Mouse (Mus musculus) spleen, adult 2 months (tissue): ENCODE data around the gene Baiap2. TPM values are rescaled to one million over a fixed set of nuclear protein-coding genes. Genes with fewer than 3 reads are reported as not detected.
A peak's percentile ranks its signal among the peaks of the same experiment; 100 is the strongest.

Experiments used
- DNase-seq, 2 experiments: peaks; one replicate each; pipeline versions ENCODE4 v3.0.0 to v3.0.0-alpha.2; 2012 to 2021; ENCODE audit warnings: low spot score in 2 of 2, low read depth in 1 of 2
- H3K27ac ChIP-seq: fragments of 200-500 bp; 2 replicates; pipeline ENCODE4 v1.5.1; 2012; ENCODE audit warnings: low read length, inconsistent platforms; ENCODE audit not compliant: insufficient read depth
- H3K27me3 ChIP-seq: fragments of 200-500 bp; 2 replicates; pipeline ENCODE4 v1.6.1; 2012; ENCODE audit warnings: mild to moderate bottlenecking, moderate library complexity, low read length, inconsistent platforms; ENCODE audit not compliant: control insufficient read depth, insufficient read depth
- H3K36me3 ChIP-seq: fragments of 200-500 bp; 2 replicates; pipeline ENCODE4 v1.6.1; 2012; ENCODE audit warnings: mild to moderate bottlenecking, low read length, inconsistent platforms; ENCODE audit not compliant: control insufficient read depth, insufficient read depth
- H3K4me1 ChIP-seq: fragments of 200-500 bp; 2 replicates; pipeline ENCODE4 v1.6.1; 2011; ENCODE audit warnings: inconsistent platforms; ENCODE audit not compliant: control insufficient read depth, insufficient read depth, insufficient read length
- H3K4me3 ChIP-seq: fragments of 200-500 bp; 2 replicates; pipeline ENCODE4 v1.5.1; 2011; ENCODE audit warnings: mild to moderate bottlenecking, inconsistent platforms; ENCODE audit not compliant: insufficient read depth, insufficient read length; ENCODE audit errors: extremely low read depth
- CTCF ChIP-seq: fragments of 200-500 bp; IDR thresholded peaks from 2 replicates; pipeline ENCODE4 v1.5.1; 2011; ENCODE audit warnings: mild to moderate bottlenecking, inconsistent platforms; ENCODE audit not compliant: insufficient read depth, insufficient read length, insufficient replicate concordance; ENCODE audit errors: extremely low read depth
- POLR2A ChIP-seq: fragments of 200-500 bp; IDR thresholded peaks from 2 replicates; pipeline ENCODE4 v1.6.1; 2011; ENCODE audit warnings: low read depth, low read length, inconsistent platforms
- WGBS: fragments of 180-500 bp; shearing (Covaris S2); methylation state at CpG from one replicate; pipeline ENCODE4 v1.1.7; 2018; 5-methylcytosine and 5-hydroxymethylcytosine counted together
- polyA plus RNA-seq: library from polyadenylated mRNA; depleted of rRNA; stranded (reverse); fragments of >200 nt; gene quantifications from 2 replicates; pipeline ENCODE4 v1.2.3, GENCODE M21; 2012

Gene Baiap2
- polyA plus RNA-seq, 1 experiment: 17.3 TPM

- no peak overlapping the region for H3K4me3 ChIP-seq
- H3K27me3 ChIP-seq: peaks cover 15% of the 10 kb centered on the region; the same call in 1 of the 2 replicates
- DNase-seq: no peak
- H3K4me1 ChIP-seq: no peaks in the 10 kb centered on the region
- TF ChIP-seq POLR2A: no peak
- no peak for TF ChIP-seq CTCF
- H3K36me3 ChIP-seq: no peaks in the 10 kb centered on the region
- no peak overlapping the region for H3K27ac ChIP-seq
- 85% methylated on average over 4 of the region's 4 CpGs for WGBS
Observed at GRCm38 (mm10) chr11:120045341-120045740, 102.8 kb downstream of the Baiap2 start.

DNA sequence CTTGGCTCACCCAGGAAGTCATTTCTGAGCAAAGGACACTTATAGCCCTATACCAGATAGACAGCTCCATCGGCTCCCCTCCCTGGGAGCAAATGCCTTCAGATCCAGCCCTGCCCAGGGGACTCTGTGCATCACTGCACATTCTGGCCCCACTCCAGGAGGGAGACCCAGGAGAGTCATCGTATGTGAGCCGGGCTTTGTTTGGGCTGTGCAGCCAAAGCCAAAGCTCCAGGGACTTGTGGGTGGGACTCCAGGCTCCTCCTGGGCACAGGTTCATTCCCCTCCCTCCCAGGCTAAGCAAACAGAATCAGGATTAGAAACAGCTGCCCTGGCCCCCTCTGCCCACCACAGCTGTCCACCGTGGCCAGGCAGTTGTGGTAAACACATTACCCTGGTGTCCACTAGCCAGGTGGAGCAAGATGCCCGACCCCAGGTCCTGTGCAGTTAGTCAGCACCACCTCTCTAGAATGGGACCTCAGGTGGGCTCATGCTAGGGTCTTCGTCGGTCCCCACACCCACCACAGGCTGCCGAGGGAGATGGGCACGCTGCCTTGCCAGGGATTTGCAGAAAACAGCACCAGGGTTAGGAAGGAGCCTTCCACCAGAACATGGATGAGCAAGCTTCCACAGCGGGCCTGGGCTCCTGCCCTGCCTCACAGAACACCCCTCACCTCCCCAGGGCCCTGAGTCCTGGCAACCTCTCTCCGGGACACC is 103.4 kb downstream of the Baiap2 start:
- TF ChIP-seq POLR2A: no peak
- no peak for TF ChIP-seq CTCF
- peaks cover 15% of the 10 kb centered on the region; the same call in 1 of the 2 replicates for H3K27me3 ChIP-seq
- H3K36me3 ChIP-seq: no peaks in the 10 kb centered on the region
- no peak for DNase-seq
- 78% methylated on average over 11 of the region's 11 CpGs for WGBS
- H3K4me1 ChIP-seq: no peaks in the 10 kb centered on the region
- H3K4me3 ChIP-seq: no peak overlapping the region
- no peak overlapping the region for H3K27ac ChIP-seq

- Histone ChIP-seq H3K27me3 (peaks cover 15% of the 10 kb centered on the region; the same call in 1 of the 2 replicates), H3K4me3 (peak within 1 kb of the TSS; percentile 27; the same call in 1 of the 2 replicates), H3K27ac (no peak within 1 kb of the TSS), H3K4me1 (no peaks in the 10 kb centered on the region), H3K36me3 (no peaks in the 10 kb centered on the region)
- no peak for DNase-seq
- TF ChIP-seq POLR2A: no peak
- no peak for TF ChIP-seq CTCF
- 12% methylated on average over 50 of the region's 63 CpGs for WGBS
Observed at GRCm38 (mm10) chr11:120046553-120047191, 104.1 kb downstream of the Baiap2 start, which contains the start of gene Aatk. TSS of gene Aatk (minus strand) at chr11:120047167.

DNA sequence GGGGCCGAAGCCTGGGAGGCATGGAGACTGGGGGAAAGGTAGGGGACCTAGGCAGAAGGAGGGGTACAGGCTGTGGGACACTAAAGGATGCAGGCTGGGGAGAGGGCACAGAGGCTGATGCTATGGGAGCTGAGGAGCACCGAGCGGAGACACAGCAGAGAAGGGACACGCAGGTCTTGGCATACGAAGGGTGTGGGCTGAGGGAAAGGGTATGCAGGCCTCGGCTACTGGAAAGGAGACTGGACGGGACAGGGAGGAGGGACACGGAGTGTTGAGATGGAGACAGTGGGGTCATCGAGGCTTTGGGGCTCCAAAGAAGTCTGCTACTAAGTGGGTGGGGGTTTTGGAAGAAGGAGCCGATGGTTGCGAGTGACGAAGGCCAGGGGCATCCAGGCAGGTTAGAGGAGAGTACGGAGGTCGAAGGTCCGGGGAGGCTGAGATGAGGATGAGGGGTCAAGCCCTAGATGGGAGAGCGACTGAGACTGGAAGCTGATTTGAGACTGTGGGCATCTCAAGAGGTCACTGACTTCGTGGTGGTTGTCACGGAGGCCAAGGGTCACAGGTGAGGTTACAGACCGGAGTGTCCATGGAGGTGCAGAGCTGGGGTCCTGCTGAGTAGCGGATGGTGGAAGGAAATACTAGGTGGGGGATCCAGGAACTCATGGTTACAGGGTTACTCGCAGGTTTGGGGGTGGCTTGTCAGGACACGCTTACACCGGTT is 105.1 kb downstream of the Baiap2 start:
- TF ChIP-seq CTCF (no peak), POLR2A (no peak)
- no peak overlapping the region for H3K4me3 ChIP-seq
- 27% methylated on average over 23 of the region's 23 CpGs for WGBS

GRCm38 (mm10) chr11:120048252-120048556 is 105.6 kb downstream of the Baiap2 start:
- Histone ChIP-seq H3K36me3 (no peaks in the 10 kb centered on the region), H3K27ac (no peak overlapping the region), H3K4me1 (no peaks in the 10 kb centered on the region), H3K27me3 (peaks cover 15% of the 10 kb centered on the region; the same call in 1 of the 2 replicates), H3K4me3 (no peak overlapping the region)
- no peak for TF ChIP-seq CTCF
- TF ChIP-seq POLR2A: no peak
- no peak for DNase-seq
- WGBS: 7% methylated on average over 23 of the region's 23 CpGs

More for the DNA sequence above, 105.1 kb downstream of the Baiap2 start:
- no peak overlapping the region for H3K27ac ChIP-seq
- H3K27me3 ChIP-seq: peaks cover 15% of the 10 kb centered on the region; the same call in 1 of the 2 replicates
- no peaks in the 10 kb centered on the region for H3K4me1 ChIP-seq
- no peaks in the 10 kb centered on the region for H3K36me3 ChIP-seq
- DNase-seq: no peak

DNA sequence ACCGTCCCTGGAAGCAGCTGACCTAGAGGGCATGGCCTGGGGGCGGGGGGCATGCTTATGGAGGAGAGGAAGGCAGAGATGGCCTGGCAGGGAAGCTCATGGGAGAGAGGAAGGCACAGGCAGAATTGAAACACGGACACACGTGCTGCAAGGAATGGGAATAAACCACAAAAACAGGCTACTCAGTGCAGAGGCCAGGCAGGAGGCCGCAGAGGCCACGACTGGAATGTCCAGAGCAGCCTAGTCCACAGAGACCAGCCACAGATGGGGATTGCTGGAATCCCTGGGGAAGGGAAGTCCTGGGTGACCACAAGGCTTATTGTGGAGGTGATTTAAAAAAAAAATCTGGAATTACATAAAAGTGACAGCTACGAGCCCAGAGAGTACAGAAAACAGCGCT is 106.5 kb downstream of the Baiap2 start:
- H3K4me3 ChIP-seq: no peak overlapping the region
- TF ChIP-seq CTCF (no peak), POLR2A (no peak)
- WGBS: 89% methylated on average over 8 of the region's 8 CpGs
- no peaks in the 10 kb centered on the region for H3K4me1 ChIP-seq
- H3K27me3 ChIP-seq: peaks cover 15% of the 10 kb centered on the region; the same call in 1 of the 2 replicates
- H3K27ac ChIP-seq: no peak overlapping the region
- no peak for DNase-seq
- H3K36me3 ChIP-seq: no peaks in the 10 kb centered on the region
